ENCODE assay signal across 19 mouse cellular contexts in genomic region chr1:20974341-20975135, GRCm38 (mm10). TPM values are rescaled to one million over a fixed set of nuclear protein-coding genes. Genes with fewer than 3 reads are reported as not detected.
DNase-seq lines count a peak whose midpoint lies in the region; ATAC-seq lines count a peak whose summit lies in the region.
"Had no signal": no experiment of that assay in that cellular context is flagged by ENCODE, and none has a peak within 500 bp of the region (broad histone marks: within the 10 kb centered on the region; RNA-seq: fewer than 3 reads in every experiment).

No protein-coding gene starts in this region.

- ATAC-seq in megakaryocyte progenitor cell, adult 5-6 weeks (replicated peaks; ENCODE audit: poor library complexity), result peak; percentile 17; the same call in 1 of the 2 replicates
- ATAC-seq: CD4-positive, CD25-positive, alpha-beta regulatory T cell, adult 4 months; forebrain, embryonic 13.5 days; hindbrain, embryonic 16.5 days; intestine, embryonic 16.5 days; midbrain, embryonic 13.5 days had no signal

- DNase-seq in kidney, adult 9 months, result peak; percentile 26
- DNase-seq in kidney, postnatal 14 days, result no peak
- DNase-seq in 416B (ENCODE audit: low read depth) (peak; percentile 39), ES-CJ7 (ENCODE audit: low read depth, low spot score) (peak; percentile 78)
- DNase-seq in adrenal gland, postnatal 10 days, result no peak
- DNase-seq in gastrocnemius, postnatal 10 days, result no peak
- DNase-seq: adrenal gland, postnatal 25 days; cerebellum, adult 11 months; cerebellum, postnatal 10 days; heart, postnatal 36 days; kidney, postnatal 25 days; layer of hippocampus, adult 9-11 months; spleen, adult 18-20 months had no signal

RNA-seq across cellular contexts. Expression of gene Efhc1, which starts 23.1 kb away (rescaled TPM):
- total RNA-seq in megakaryocyte progenitor cell, adult 5-6 weeks (2015), result 0.07 and 1.5 TPM in 2 replicates
- 0.20 and 0.21 TPM in 2 replicates for total RNA-seq in megakaryocyte progenitor cell, adult 5-6 weeks (2017)
- total RNA-seq in adrenal gland, postnatal 10 days (2021), result 1 to 10 TPM; 1.5 to 3.2 TPM
- total RNA-seq in gastrocnemius, postnatal 10 days (2021), result 1 to 10 TPM in 1 of 2 experiments, under 1 TPM in 1; 0.96 to 1.5 TPM

Comparison
In these comparisons a context has a peak if more than half of its experiments do, and no peak if none do; other contexts are left out.
1. DNase-seq: peak in kidney, adult 9 months (single experiment), 416B (single experiment) and ES-CJ7 (single experiment); none in kidney, postnatal 14 days (single experiment), adrenal gland, postnatal 10 days (single experiment) and gastrocnemius, postnatal 10 days (single experiment).